Mouse (Mus musculus) cortical plate, adult 2 months (tissue): ENCODE results near the gene Gap43.

ENCODE experiments used
- CTCF ChIP-seq: fragments of 200-500 bp; IDR thresholded peaks from 2 replicates; pipeline ENCODE4 v1.5.1; 2011; ENCODE audit warnings: mild to moderate bottlenecking, control low read depth, low read length; ENCODE audit not compliant: insufficient read depth; ENCODE audit errors: extremely low read depth
- POLR2A ChIP-seq: fragments of 200-500 bp; IDR thresholded peaks from 2 replicates; pipeline ENCODE4 v1.6.1; 2011; ENCODE audit warnings: mild to moderate bottlenecking, low read length, control low read depth; ENCODE audit not compliant: insufficient read depth; ENCODE audit errors: extremely low read depth

DNA sequence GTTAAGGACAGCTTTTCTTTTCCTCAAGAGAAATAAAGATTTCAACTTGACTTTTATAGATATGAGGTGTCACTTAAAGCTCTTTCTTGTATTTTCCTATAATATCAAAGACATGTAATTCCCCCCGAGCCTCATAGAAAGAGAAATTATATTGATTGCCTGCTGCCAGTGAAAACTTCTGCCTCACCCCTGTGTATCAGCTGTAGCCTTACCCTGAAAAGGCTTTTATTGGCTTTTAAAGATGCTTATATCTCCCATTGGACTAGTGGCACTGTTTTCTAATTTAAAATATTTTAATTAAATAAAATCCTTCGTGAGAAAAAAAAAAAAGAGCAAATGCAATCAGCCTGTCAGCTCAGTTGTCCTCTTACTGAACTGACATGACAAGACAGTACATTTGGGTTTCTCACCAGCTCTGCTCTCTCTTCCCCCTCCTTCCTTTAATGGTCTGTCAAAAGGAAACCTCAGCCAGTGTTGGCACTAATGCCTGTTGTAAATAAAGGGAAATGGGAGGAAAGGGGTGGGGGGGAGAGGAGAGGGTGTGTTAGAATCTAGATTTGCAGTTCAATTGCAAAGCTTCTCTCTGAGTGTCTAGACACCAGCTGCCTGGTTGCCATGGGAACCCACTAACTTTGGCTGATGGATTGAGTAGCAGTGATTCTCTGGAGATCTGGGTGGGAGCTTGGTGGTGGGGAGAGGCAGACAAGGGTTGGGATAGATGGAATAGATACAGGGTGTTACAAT, 71.4 kb downstream of the Gap43 start:
- TF ChIP-seq POLR2A (no peak), CTCF (no peak)
